Mouse (Mus musculus) hindbrain, postnatal 0 days (tissue): ENCODE data around the gene Metap1. TPM values are rescaled to one million over a fixed set of nuclear protein-coding genes. Genes with fewer than 3 reads are reported as not detected.

ENCODE experiments used
- ATAC-seq: fragments of 200-750 bp; cut with Nextera tagmentation; 2 replicates; pipeline ENCODE4 v1.8.0; 2017; ENCODE audit warnings: mild to moderate bottlenecking, moderate TSS enrichment, moderate library complexity
- DNase-seq: peaks from one replicate; pipeline ENCODE4 v3.0.0-alpha.2; 2015; ENCODE audit warnings: low spot score
- H3K27ac ChIP-seq: fragments of 300-500 bp; sonication (generic); 2 replicates; pipeline ENCODE4 v1.5.1; 2014; ENCODE audit warnings: mild to moderate bottlenecking
- H3K27me3 ChIP-seq: fragments of 300-500 bp; sonication (generic); 2 replicates; pipeline ENCODE4 v1.6.1; 2014; ENCODE audit warnings: low read length, mixed read lengths; ENCODE audit not compliant: insufficient read depth
- H3K36me3 ChIP-seq: fragments of 300-500 bp; sonication (generic); 2 replicates; pipeline ENCODE4 v1.6.1; 2014; ENCODE audit warnings: low read length, mixed read lengths; ENCODE audit not compliant: insufficient read depth
- H3K4me1 ChIP-seq: fragments of 300-500 bp; sonication (generic); 2 replicates; pipeline ENCODE4 v1.6.1; 2014; ENCODE audit warnings: antibody characterized with exemption, low read length, mixed read lengths; ENCODE audit not compliant: insufficient read depth
- H3K4me2 ChIP-seq: fragments of 300-500 bp; sonication (generic); 2 replicates; pipeline ENCODE4 v1.6.1; 2014; ENCODE audit warnings: low read depth, mild to moderate bottlenecking, low read length, moderate library complexity, mixed read lengths
- H3K4me3 ChIP-seq: fragments of 300-500 bp; sonication (generic); 2 replicates; pipeline ENCODE4 v1.5.1; 2014; ENCODE audit warnings: low read length
- H3K9ac ChIP-seq: fragments of 300-500 bp; sonication (generic); replicated peaks from 2 replicates; pipeline ENCODE4 v1.6.1; 2014; ENCODE audit warnings: mild to moderate bottlenecking, low read length, moderate library complexity, mixed read lengths
- H3K9me3 ChIP-seq: fragments of 300-500 bp; sonication (generic); 2 replicates; pipeline ENCODE4 v1.6.1; 2016; ENCODE audit warnings: low read length, mixed read lengths
- CTCF ChIP-seq: IDR thresholded peaks from 2 replicates; pipeline ENCODE4 v1.5.1; 2016; ENCODE audit warnings: antibody characterized with exemption, control low read depth, low read depth
- WGBS: fragments of 180-500 bp; shearing (Covaris S2); extraction: QIAGEN DNeasy Blood & Tissue Kit; methylation state at CpG from one replicate; pipeline ENCODE4 v1.1.7; 2014; 5-methylcytosine and 5-hydroxymethylcytosine counted together
- polyA plus RNA-seq: library from polyadenylated mRNA; unstranded; fragments of >200 nt; fragmentation: Nextera tagmentation; extraction: Ambion mirVana; gene quantifications from 2 replicates; pipeline ENCODE4 v1.2.1, GENCODE M21; 2015
- total RNA-seq: library from RNA; depleted of rRNA; stranded (reverse); fragments of >200 nt; gene quantifications from 2 replicates; pipeline ENCODE4 v1.2.3, GENCODE M21; 2014

Gene Metap1
- total and polyA plus RNA-seq, 2 experiments from 2014 or later = 43.6 to 46.3 TPM

- Histone ChIP-seq H3K4me2 (no peak overlapping the region), H3K4me3 (no peak overlapping the region), H3K4me1 (no peaks in the 10 kb centered on the region), H3K9ac (no peak overlapping the region), H3K9me3 (no peaks in the 10 kb centered on the region), H3K27me3 (no peaks in the 10 kb centered on the region), H3K27ac (no peak overlapping the region), H3K36me3 (no peaks in the 10 kb centered on the region)
- DNase-seq (no peak), ATAC-seq (no peak)
- WGBS = 92% methylated on average over 11 of the region's 11 CpGs
- no peak for TF ChIP-seq CTCF
These were observed 14.4 kb upstream of the Metap1 start for GRCm38 (mm10) chr3:138503754-138504153.

- no peak overlapping the region; the same call in 1 of the 2 replicates for H3K4me2 ChIP-seq
- no peak for TF ChIP-seq CTCF
- H3K4me3 ChIP-seq = no peak overlapping the region
- H3K36me3 ChIP-seq = no peaks in the 10 kb centered on the region
- WGBS = 18% methylated on average over 15 of the region's 15 CpGs
- H3K9ac ChIP-seq = no peak overlapping the region
- DNase-seq (no peak), ATAC-seq (no peak)
- no peaks in the 10 kb centered on the region for H3K9me3 ChIP-seq
- H3K27me3 ChIP-seq = no peaks in the 10 kb centered on the region
- no peaks in the 10 kb centered on the region for H3K4me1 ChIP-seq
- H3K27ac ChIP-seq = no peak overlapping the region
These were observed 10.8 kb upstream of the Metap1 start for GRCm38 (mm10) chr3:138499854-138500740.

- no peak for ATAC-seq
- 67% methylated on average over 4 of the region's 4 CpGs for WGBS
- H3K36me3 ChIP-seq = no peaks in the 10 kb centered on the region
These were observed 9.4 kb upstream of the Metap1 start for GRCm38 (mm10) chr3:138498731-138499130.

GRCm38 (mm10) chr3:138495166-138496145 is 6.1 kb upstream of the Metap1 start:
- no peak overlapping the region for H3K9ac ChIP-seq
- WGBS = 88% methylated on average over 11 of the region's 11 CpGs
- H3K4me2 ChIP-seq = no peak overlapping the region
- ATAC-seq (no peak), DNase-seq (no peak)
- no peak for TF ChIP-seq CTCF
- no peak overlapping the region for H3K27ac ChIP-seq
- no peak overlapping the region for H3K4me3 ChIP-seq
- H3K9me3 ChIP-seq = no peaks in the 10 kb centered on the region
- H3K4me1 ChIP-seq = no peaks in the 10 kb centered on the region
- no peaks in the 10 kb centered on the region for H3K36me3 ChIP-seq
- no peaks in the 10 kb centered on the region for H3K27me3 ChIP-seq

More at GRCm38 (mm10) chr3:138498731-138499130, 9.4 kb upstream of the Metap1 start:
- no peak overlapping the region for H3K9ac ChIP-seq
- no peaks in the 10 kb centered on the region for H3K9me3 ChIP-seq
- no peak for TF ChIP-seq CTCF
- DNase-seq = no peak
- H3K4me1 ChIP-seq = no peaks in the 10 kb centered on the region
- H3K27me3 ChIP-seq = no peaks in the 10 kb centered on the region
- H3K4me3 ChIP-seq = no peak overlapping the region
- no peak overlapping the region for H3K27ac ChIP-seq
- no peak overlapping the region for H3K4me2 ChIP-seq

- no peak for TF ChIP-seq CTCF
- Histone ChIP-seq H3K27me3 (no peaks in the 10 kb centered on the region), H3K27ac (no peak overlapping the region), H3K9ac (no peak overlapping the region), H3K4me1 (no peaks in the 10 kb centered on the region), H3K4me3 (no peak overlapping the region), H3K36me3 (no peaks in the 10 kb centered on the region), H3K4me2 (no peak overlapping the region), H3K9me3 (no peaks in the 10 kb centered on the region)
- ATAC-seq = no peak
- DNase-seq = no peak
- 64% methylated on average over 1 of the region's 1 CpGs for WGBS
These were observed 5.2 kb upstream of the Metap1 start for GRCm38 (mm10) chr3:138494565-138494964.

- Histone ChIP-seq H3K27me3 (no peaks in the 10 kb centered on the region), H3K36me3 (no peaks in the 10 kb centered on the region), H3K9me3 (no peaks in the 10 kb centered on the region), H3K27ac (no peak overlapping the region), H3K9ac (no peak overlapping the region), H3K4me1 (no peaks in the 10 kb centered on the region), H3K4me2 (no peak overlapping the region), H3K4me3 (no peak overlapping the region)
- ATAC-seq (no peak), DNase-seq (no peak)
- TF ChIP-seq CTCF = peak; percentile 17; the same call in 1 of the 2 replicates
- 80% methylated on average over 3 of the region's 3 CpGs for WGBS
These were observed 4.4 kb upstream of the Metap1 start for GRCm38 (mm10) chr3:138493668-138494067.
